Mouse (Mus musculus) cerebellum, adult 2 months (tissue): ENCODE data around the gene Klrg1.

Experiments used
- CTCF ChIP-seq: fragments of 200-500 bp; IDR thresholded peaks from 2 replicates; pipeline ENCODE4 v1.5.1; 2011; ENCODE audit warnings: low read depth, mild to moderate bottlenecking, control low read depth, low read length, moderate library complexity, borderline replicate concordance; ENCODE audit not compliant: insufficient read depth
- POLR2A ChIP-seq: fragments of 200-500 bp; IDR thresholded peaks from 2 replicates; pipeline ENCODE4 v1.6.1; 2011; ENCODE audit warnings: low read length, control low read depth, borderline replicate concordance; ENCODE audit not compliant: insufficient read depth

GRCm38 (mm10) chr6:122308136-122308504, 25.4 kb upstream of the Klrg1 start:
- no peak for TF ChIP-seq CTCF
- TF ChIP-seq POLR2A = no peak
